Mouse (Mus musculus): ENCODE data around the gene Wdr37. TPM values are rescaled to one million over a fixed set of nuclear protein-coding genes. Genes with fewer than 3 reads are reported as not detected.

Wdr37 gene
- total and polyA plus RNA-seq, 2 experiments from 2014 or later: 15.7 to 16.3 TPM

GRCm38 (mm10) chr13:8870160-8870509, 1.6 kb downstream of the Wdr37 start:
- no peak for TF ChIP-seq CTCF (IDR thresholded peaks at IDR 0.05; ENCODE audit: low read depth)
- no peak for TF ChIP-seq EP300 (IDR thresholded peaks at IDR 0.05; ENCODE audit: low read depth)
- Histone ChIP-seq H3K4me2 (ENCODE audit: low read depth, low read length) (peak overlapping the region; percentile 78), H3K4me1 (ENCODE audit: control insufficient read depth, insufficient read depth) (0 out of 2 replicates have a peak, but pooled peaks cover 10% of the 10 kb centered on the region), H3K9ac (replicated peaks; ENCODE audit: low read depth, low read length) (peak overlapping the region; percentile 77), H3K27ac (ENCODE audit: low read depth) (peak overlapping the region; percentile 98), H3K4me3 (ENCODE audit: low read depth, low read length) (peak overlapping the region; percentile 71), H3K27me3 (ENCODE audit: control insufficient read depth, insufficient read depth, low read length) (no peaks in the 10 kb centered on the region), H3K36me3 (replicated peaks; ENCODE audit: control insufficient read depth, insufficient read depth, low read length) (no peaks in the 10 kb centered on the region), H3K9me3 (replicated peaks; ENCODE audit: control insufficient read depth, low read length) (no peaks in the 10 kb centered on the region)
- WGBS: 3% methylated on average over 9 of the region's 9 CpGs
- DNase-seq (ENCODE audit: low spot score): peak; percentile 22
- no peak for ATAC-seq (ENCODE audit: insufficient read depth, low read depth)

- 0 out of 2 replicates have a peak, but pooled peaks cover 10% of the 10 kb centered on the region for H3K4me1 ChIP-seq (ENCODE audit: control insufficient read depth, insufficient read depth)
- ATAC-seq (ENCODE audit: insufficient read depth, low read depth) (no peak), DNase-seq (ENCODE audit: low spot score) (no peak)
- peak overlapping the region; percentile 98 for H3K27ac ChIP-seq (ENCODE audit: low read depth)
- 47% methylated on average over 5 of the region's 5 CpGs for WGBS
- no peaks in the 10 kb centered on the region for H3K36me3 ChIP-seq (replicated peaks; ENCODE audit: control insufficient read depth, insufficient read depth, low read length)
- H3K9me3 ChIP-seq (replicated peaks; ENCODE audit: control insufficient read depth, low read length): no peaks in the 10 kb centered on the region
- no peak for TF ChIP-seq EP300 (IDR thresholded peaks at IDR 0.05; ENCODE audit: low read depth)
- peak overlapping the region; percentile 71 for H3K4me3 ChIP-seq (ENCODE audit: low read depth, low read length)
- no peaks in the 10 kb centered on the region for H3K27me3 ChIP-seq (ENCODE audit: control insufficient read depth, insufficient read depth, low read length)
- peak overlapping the region; percentile 77 for H3K9ac ChIP-seq (replicated peaks; ENCODE audit: low read depth, low read length)
- peak overlapping the region; percentile 78 for H3K4me2 ChIP-seq (ENCODE audit: low read depth, low read length)
These were observed 2.0 kb downstream of the Wdr37 start for GRCm38 (mm10) chr13:8869578-8870157.

GRCm38 (mm10) chr13:8866612-8867011, 5.1 kb downstream of the Wdr37 start:
- DNase-seq (ENCODE audit: low spot score) (peak; percentile 26), ATAC-seq (ENCODE audit: insufficient read depth, low read depth) (no peak)
- no peak for TF ChIP-seq CTCF (IDR thresholded peaks at IDR 0.05; ENCODE audit: low read depth)
- TF ChIP-seq EP300 (IDR thresholded peaks at IDR 0.05; ENCODE audit: low read depth): no peak
- 0 out of 2 replicates have a peak overlapping the region, but pooled peaks have one; percentile 7 for H3K4me2 ChIP-seq (ENCODE audit: low read depth, low read length)
- H3K9ac ChIP-seq (replicated peaks; ENCODE audit: low read depth, low read length): no peak overlapping the region
- 0 out of 2 replicates have a peak, but pooled peaks cover 7% of the 10 kb centered on the region for H3K4me1 ChIP-seq (ENCODE audit: control insufficient read depth, insufficient read depth)
- no peaks in the 10 kb centered on the region for H3K27me3 ChIP-seq (ENCODE audit: control insufficient read depth, insufficient read depth, low read length)
- no peaks in the 10 kb centered on the region for H3K36me3 ChIP-seq (replicated peaks; ENCODE audit: control insufficient read depth, insufficient read depth, low read length)
- H3K4me3 ChIP-seq (ENCODE audit: low read depth, low read length): no peak overlapping the region
- H3K9me3 ChIP-seq (replicated peaks; ENCODE audit: control insufficient read depth, low read length): no peaks in the 10 kb centered on the region
- H3K27ac ChIP-seq (ENCODE audit: low read depth): peak overlapping the region; percentile 53
- 67% methylated on average over 7 of the region's 7 CpGs for WGBS

- WGBS: 87% methylated on average over 3 of the region's 3 CpGs
- no peak for ATAC-seq (ENCODE audit: insufficient read depth, low read depth)
- no peaks in the 10 kb centered on the region for H3K9me3 ChIP-seq (replicated peaks; ENCODE audit: control insufficient read depth, low read length)
- no peak overlapping the region for H3K27ac ChIP-seq (ENCODE audit: low read depth)
- peaks cover 8% of the 10 kb centered on the region for H3K36me3 ChIP-seq (replicated peaks; ENCODE audit: control insufficient read depth, insufficient read depth, low read length)
- no peak overlapping the region for H3K4me3 ChIP-seq (ENCODE audit: low read depth, low read length)
- H3K9ac ChIP-seq (replicated peaks; ENCODE audit: low read depth, low read length): no peak overlapping the region
- H3K27me3 ChIP-seq (ENCODE audit: control insufficient read depth, insufficient read depth, low read length): no peaks in the 10 kb centered on the region
- H3K4me2 ChIP-seq (ENCODE audit: low read depth, low read length): no peak overlapping the region
- no peak for DNase-seq (ENCODE audit: low spot score)
- no peak for TF ChIP-seq EP300 (IDR thresholded peaks at IDR 0.05; ENCODE audit: low read depth)
- no peak for TF ChIP-seq CTCF (IDR thresholded peaks at IDR 0.05; ENCODE audit: low read depth)
- 0 out of 2 replicates have a peak, but pooled peaks cover 6% of the 10 kb centered on the region for H3K4me1 ChIP-seq (ENCODE audit: control insufficient read depth, insufficient read depth)
These were observed 6.7 kb downstream of the Wdr37 start for GRCm38 (mm10) chr13:8864990-8865389.

GRCm38 (mm10) chr13:8860861-8861260, 10.8 kb downstream of the Wdr37 start:
- no peak overlapping the region for H3K9ac ChIP-seq (replicated peaks; ENCODE audit: low read depth, low read length)
- no peak overlapping the region for H3K27ac ChIP-seq (ENCODE audit: low read depth)
- H3K27me3 ChIP-seq (ENCODE audit: control insufficient read depth, insufficient read depth, low read length): no peaks in the 10 kb centered on the region
- peak; percentile 57 for DNase-seq (ENCODE audit: low spot score)
- no peak overlapping the region for H3K4me2 ChIP-seq (ENCODE audit: low read depth, low read length)
- H3K4me3 ChIP-seq (ENCODE audit: low read depth, low read length): no peak overlapping the region
- H3K9me3 ChIP-seq (replicated peaks; ENCODE audit: control insufficient read depth, low read length): no peaks in the 10 kb centered on the region
- peak; percentile 55 for ATAC-seq (ENCODE audit: insufficient read depth, low read depth)
- TF ChIP-seq CTCF (IDR thresholded peaks at IDR 0.05; ENCODE audit: low read depth) (no peak), EP300 (IDR thresholded peaks at IDR 0.05; ENCODE audit: low read depth) (no peak)
- 64% methylated on average over 9 of the region's 9 CpGs for WGBS
- H3K4me1 ChIP-seq (ENCODE audit: control insufficient read depth, insufficient read depth): no peaks in the 10 kb centered on the region; the same call in 1 of the 2 replicates
- H3K36me3 ChIP-seq (replicated peaks; ENCODE audit: control insufficient read depth, insufficient read depth, low read length): peaks cover 15% of the 10 kb centered on the region

GRCm38 (mm10) chr13:8858453-8858852, 13.3 kb downstream of the Wdr37 start:
- Histone ChIP-seq H3K27ac (ENCODE audit: low read depth) (peak overlapping the region; percentile 59; the same call in 1 of the 2 replicates), H3K27me3 (ENCODE audit: control insufficient read depth, insufficient read depth, low read length) (no peaks in the 10 kb centered on the region), H3K4me2 (ENCODE audit: low read depth, low read length) (no peak overlapping the region), H3K9ac (replicated peaks; ENCODE audit: low read depth, low read length) (no peak overlapping the region), H3K4me1 (ENCODE audit: control insufficient read depth, insufficient read depth) (no peaks in the 10 kb centered on the region; the same call in 1 of the 2 replicates), H3K4me3 (ENCODE audit: low read depth, low read length) (no peak overlapping the region), H3K9me3 (replicated peaks; ENCODE audit: control insufficient read depth, low read length) (no peaks in the 10 kb centered on the region), H3K36me3 (replicated peaks; ENCODE audit: control insufficient read depth, insufficient read depth, low read length) (peaks cover 25% of the 10 kb centered on the region)
- no peak for TF ChIP-seq EP300 (IDR thresholded peaks at IDR 0.05; ENCODE audit: low read depth)
- TF ChIP-seq CTCF (IDR thresholded peaks at IDR 0.05; ENCODE audit: low read depth): no peak
- ATAC-seq (ENCODE audit: insufficient read depth, low read depth) (peak; percentile 88), DNase-seq (ENCODE audit: low spot score) (peak; percentile 62)
- 31% methylated on average over 6 of the region's 6 CpGs for WGBS

Measured in heart, postnatal 0 days (tissue).